Mouse (Mus musculus): ENCODE measurements at regions not wholly inside any gene's neighbourhood (a gene's known extent, or its start where the extent isn't known, plus 50 kb on each side); places are given as distances from the start of the nearest gene placed in this dataset.

DNA sequence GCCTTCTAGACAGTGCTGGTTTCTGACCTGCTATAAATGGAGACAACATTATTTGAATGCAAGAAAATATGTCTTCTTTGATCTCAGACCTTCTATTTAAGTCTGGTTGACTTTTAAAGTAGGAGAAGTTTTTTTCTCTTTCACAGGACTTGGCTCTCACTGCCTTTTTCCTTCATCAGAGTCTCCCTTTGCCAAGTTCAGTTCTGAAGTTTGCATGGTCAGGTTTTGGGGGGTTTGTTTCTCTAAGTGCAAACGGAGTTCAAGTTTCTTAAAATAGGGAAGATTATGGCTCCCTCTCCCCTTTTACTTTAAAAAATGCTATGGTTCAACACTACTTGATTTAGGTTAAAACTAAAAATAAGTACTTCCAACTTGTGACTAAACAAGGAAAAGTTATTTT is 106.2 kb upstream of the Adamts5 start:
- Histone ChIP-seq H3K9ac (ENCODE audit: low read depth, low read length) (no peak overlapping the region), H3K36me3 (ENCODE audit: control insufficient read depth, insufficient read depth, low read length) (no peaks in the 10 kb centered on the region), H3K27me3 (ENCODE audit: control insufficient read depth, insufficient read depth, low read length) (no peaks in the 10 kb centered on the region), H3K27ac (no peak overlapping the region), H3K4me3 (no peak overlapping the region), H3K4me1 (ENCODE audit: control insufficient read depth, insufficient read depth, low read length) (no peaks in the 10 kb centered on the region), H3K79me2 (replicated peaks; ENCODE audit: control insufficient read depth, insufficient read depth, low read length) (no peaks in the 10 kb centered on the region)
- WGBS, result 48% methylated on average over 1 of the region's 1 CpGs
- TF ChIP-seq CTCF (IDR thresholded peaks at IDR 0.05), result no peak
- TF ChIP-seq EP300 (IDR thresholded peaks at IDR 0.05; ENCODE audit: insufficient read depth, low read depth, low read length), result no peak
- TF ChIP-seq POLR2A (IDR thresholded peaks at IDR 0.05; ENCODE audit: insufficient read depth, low read depth, low read length), result no peak
- no peak for DNase-seq
- intact Hi-C loops (cut with DNase I), result no loop called here

- H3K9ac ChIP-seq (ENCODE audit: low read depth, low read length), result no peak overlapping the region
- no peaks in the 10 kb centered on the region for H3K36me3 ChIP-seq (ENCODE audit: control insufficient read depth, insufficient read depth, low read length)
- no peaks in the 10 kb centered on the region for H3K27me3 ChIP-seq (ENCODE audit: control insufficient read depth, insufficient read depth, low read length)
- no peak for TF ChIP-seq POLR2A (IDR thresholded peaks at IDR 0.05; ENCODE audit: insufficient read depth, low read depth, low read length)
- TF ChIP-seq CTCF (IDR thresholded peaks at IDR 0.05), result no peak
- no peak for TF ChIP-seq EP300 (IDR thresholded peaks at IDR 0.05; ENCODE audit: insufficient read depth, low read depth, low read length)
- no peaks in the 10 kb centered on the region for H3K4me1 ChIP-seq (ENCODE audit: control insufficient read depth, insufficient read depth, low read length)
- H3K4me3 ChIP-seq, result no peak overlapping the region
- no peaks in the 10 kb centered on the region for H3K79me2 ChIP-seq (replicated peaks; ENCODE audit: control insufficient read depth, insufficient read depth, low read length)
- intact Hi-C loops (cut with DNase I), result no loop called here
- no peak for DNase-seq
- WGBS, result 90% methylated on average over 1 of the region's 1 CpGs
- no peak overlapping the region for H3K27ac ChIP-seq
Observed at GRCm38 (mm10) chr16:86000846-86001245, 99.2 kb upstream of the Adamts5 start.

DNA sequence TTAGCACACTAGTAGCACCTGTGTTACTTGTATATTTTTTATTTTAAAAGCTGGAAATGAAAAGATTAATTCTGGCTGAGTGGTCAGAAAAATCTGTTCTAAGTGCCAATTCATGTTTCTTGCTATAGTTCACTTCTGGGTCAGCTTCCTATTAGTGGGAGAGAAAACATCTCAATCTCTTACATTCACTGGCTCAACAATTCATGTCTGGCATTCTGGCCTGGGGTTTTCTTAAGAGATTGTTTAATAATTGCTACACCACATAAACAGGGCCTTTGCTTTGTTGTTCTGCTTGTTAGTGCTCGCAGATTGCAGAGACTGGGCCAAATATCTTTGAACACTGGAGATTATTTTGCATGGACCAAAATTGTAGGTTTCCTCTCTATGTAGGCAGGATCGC is 84.2 kb upstream of the Adamts5 start:
- no peaks in the 10 kb centered on the region for H3K27me3 ChIP-seq (ENCODE audit: control insufficient read depth, insufficient read depth, low read length)
- 77% methylated on average over 2 of the region's 2 CpGs for WGBS
- TF ChIP-seq POLR2A (IDR thresholded peaks at IDR 0.05; ENCODE audit: insufficient read depth, low read depth, low read length), result no peak
- no peak for TF ChIP-seq EP300 (IDR thresholded peaks at IDR 0.05; ENCODE audit: insufficient read depth, low read depth, low read length)
- no peak for DNase-seq
- no peaks in the 10 kb centered on the region for H3K79me2 ChIP-seq (replicated peaks; ENCODE audit: control insufficient read depth, insufficient read depth, low read length)
- H3K4me1 ChIP-seq (ENCODE audit: control insufficient read depth, insufficient read depth, low read length), result no peaks in the 10 kb centered on the region
- intact Hi-C loops (cut with DNase I), result no loop called here
- no peak overlapping the region for H3K4me3 ChIP-seq
- no peak overlapping the region for H3K27ac ChIP-seq
- H3K9ac ChIP-seq (ENCODE audit: low read depth, low read length), result no peak overlapping the region
- H3K36me3 ChIP-seq (ENCODE audit: control insufficient read depth, insufficient read depth, low read length), result no peaks in the 10 kb centered on the region

- H3K9ac ChIP-seq (ENCODE audit: low read depth, low read length), result no peak overlapping the region
- WGBS, result 58% methylated on average over 2 of the region's 2 CpGs
- H3K36me3 ChIP-seq (ENCODE audit: control insufficient read depth, insufficient read depth, low read length), result peaks cover 2% of the 10 kb centered on the region
- no peak overlapping the region for H3K27ac ChIP-seq
- H3K27me3 ChIP-seq (ENCODE audit: control insufficient read depth, insufficient read depth, low read length), result no peaks in the 10 kb centered on the region
- no peaks in the 10 kb centered on the region for H3K79me2 ChIP-seq (replicated peaks; ENCODE audit: control insufficient read depth, insufficient read depth, low read length)
- H3K4me1 ChIP-seq (ENCODE audit: control insufficient read depth, insufficient read depth, low read length), result peaks cover 1% of the 10 kb centered on the region
- no peak overlapping the region for H3K4me3 ChIP-seq
- DNase-seq, result peak in 1 of 2 experiments; percentile 38
- TF ChIP-seq EP300 (IDR thresholded peaks at IDR 0.05; ENCODE audit: insufficient read depth, low read depth, low read length) (no peak), CTCF (IDR thresholded peaks at IDR 0.05) (no peak), POLR2A (IDR thresholded peaks at IDR 0.05; ENCODE audit: insufficient read depth, low read depth, low read length) (no peak)
- intact Hi-C loops (cut with DNase I), result no loop called here
Observed at GRCm38 (mm10) chr16:85977102-85977501, 75.5 kb upstream of the Adamts5 start.

DNA sequence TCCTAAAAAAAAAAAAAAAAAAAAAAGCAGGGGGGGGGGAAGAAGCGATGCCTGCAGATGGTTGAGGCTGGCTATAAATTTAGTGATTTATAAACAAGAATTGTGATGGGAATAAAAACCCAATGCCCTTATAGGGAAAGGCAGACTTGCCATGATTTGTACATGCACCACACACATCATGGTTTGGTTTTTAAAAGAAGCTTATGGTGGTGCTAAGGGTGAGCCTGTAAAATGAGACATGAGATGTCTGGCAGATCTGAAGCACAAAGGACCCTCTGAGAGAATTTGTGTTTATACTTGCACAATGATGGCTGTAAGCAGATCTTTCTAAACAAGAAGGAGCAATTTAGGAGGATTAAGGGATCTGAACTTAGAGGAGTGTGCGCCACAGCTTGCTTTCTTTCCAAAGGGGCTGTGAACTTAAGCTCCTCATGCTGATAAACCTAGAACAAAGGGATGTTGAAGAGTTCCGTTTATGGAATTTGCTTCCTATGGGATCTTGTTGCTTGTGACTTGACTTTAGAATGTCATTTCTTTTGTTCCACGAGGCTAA is 65.3 kb upstream of the Adamts5 start:
- Histone ChIP-seq H3K79me2 (replicated peaks; ENCODE audit: control insufficient read depth, insufficient read depth, low read length) (no peaks in the 10 kb centered on the region), H3K4me3 (no peak overlapping the region), H3K27me3 (ENCODE audit: control insufficient read depth, insufficient read depth, low read length) (no peaks in the 10 kb centered on the region), H3K36me3 (ENCODE audit: control insufficient read depth, insufficient read depth, low read length) (peaks cover 2% of the 10 kb centered on the region; the same call in 1 of the 2 replicates), H3K4me1 (ENCODE audit: control insufficient read depth, insufficient read depth, low read length) (peaks cover 4% of the 10 kb centered on the region), H3K9ac (ENCODE audit: low read depth, low read length) (no peak overlapping the region), H3K27ac (no peak overlapping the region)
- WGBS, result 53% methylated on average over 4 of the region's 4 CpGs
- no peak for DNase-seq
- intact Hi-C loops (cut with DNase I), result loop anchor here (5.0 kb wide), 2 partner anchors 65 to 290 kb away; partner anchors contain the start of gene Adamts5
- no peak for TF ChIP-seq POLR2A (IDR thresholded peaks at IDR 0.05; ENCODE audit: insufficient read depth, low read depth, low read length)
- no peak for TF ChIP-seq EP300 (IDR thresholded peaks at IDR 0.05; ENCODE audit: insufficient read depth, low read depth, low read length)
- TF ChIP-seq CTCF (IDR thresholded peaks at IDR 0.05), result no peak

DNA sequence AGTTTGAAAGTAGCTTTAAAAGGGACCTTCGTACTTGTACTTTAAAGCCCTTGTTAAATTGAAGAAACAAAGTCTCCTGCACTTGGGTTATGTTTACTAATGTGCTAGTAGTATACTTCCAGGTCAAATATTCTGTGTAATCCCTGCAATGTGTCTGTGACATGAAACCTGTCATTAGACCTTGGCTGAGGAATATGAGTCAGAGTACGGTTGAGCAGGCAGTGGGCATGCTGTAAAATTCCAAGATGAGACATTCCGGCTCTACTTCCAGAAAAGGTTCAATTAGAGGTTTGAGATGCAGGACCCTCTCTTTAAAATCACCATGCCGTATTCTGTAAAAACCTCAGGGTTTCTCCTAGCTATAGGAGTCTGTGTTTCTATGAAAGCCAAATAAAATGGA is 64.6 kb upstream of the Adamts5 start:
- no peak overlapping the region for H3K4me3 ChIP-seq
- H3K27me3 ChIP-seq (ENCODE audit: control insufficient read depth, insufficient read depth, low read length), result no peaks in the 10 kb centered on the region
- intact Hi-C loops (cut with DNase I), result loop anchor here (5.0 kb wide), 2 partner anchors 64 to 291 kb away; partner anchors contain the start of gene Adamts5
- H3K79me2 ChIP-seq (replicated peaks; ENCODE audit: control insufficient read depth, insufficient read depth, low read length), result no peaks in the 10 kb centered on the region
- no peak for DNase-seq
- no peak for TF ChIP-seq EP300 (IDR thresholded peaks at IDR 0.05; ENCODE audit: insufficient read depth, low read depth, low read length)
- TF ChIP-seq CTCF (IDR thresholded peaks at IDR 0.05), result no peak
- no peak for TF ChIP-seq POLR2A (IDR thresholded peaks at IDR 0.05; ENCODE audit: insufficient read depth, low read depth, low read length)
- H3K27ac ChIP-seq, result no peak overlapping the region
- no peak overlapping the region for H3K9ac ChIP-seq (ENCODE audit: low read depth, low read length)
- H3K36me3 ChIP-seq (ENCODE audit: control insufficient read depth, insufficient read depth, low read length), result peaks cover 2% of the 10 kb centered on the region; the same call in 1 of the 2 replicates
- peaks cover 4% of the 10 kb centered on the region for H3K4me1 ChIP-seq (ENCODE audit: control insufficient read depth, insufficient read depth, low read length)
- 93% methylated on average over 4 of the region's 4 CpGs for whole genome bisulfite sequencing

All from heart, adult 2 months (tissue).